Comparison of ENCODE assay signal across 21 mouse cellular contexts in genomic region chr19:54257889-54258288, GRCm38 (mm10).
DNase-seq lines count a peak whose midpoint lies in the region; ATAC-seq lines count a peak whose summit lies in the region.
"Had no signal": no experiment of that assay in that cellular context is flagged by ENCODE, and none has a peak within 500 bp of the region (broad histone marks: within the 10 kb centered on the region; RNA-seq: fewer than 3 reads in every experiment).

No protein-coding gene starts in this region.

- H3K4me1 ChIP-seq in heart, embryonic 11.5 days (ENCODE audit: control insufficient read depth, insufficient read depth, low read length): no peaks in the 10 kb centered on the region
- H3K4me1 ChIP-seq in megakaryocyte, embryonic 14.5 days: peaks cover 5% of the 10 kb centered on the region; the same call in 1 of the 2 replicates
- H3K4me1 ChIP-seq: stomach, embryonic 15.5 days had no signal

- ATAC-seq in heart, embryonic 11.5 days (replicated peaks; ENCODE audit: insufficient number of reproducible peaks, low FRiP score, low TSS enrichment): no peak
- no peak for ATAC-seq in megakaryocyte, adult 5-6 weeks (ENCODE audit: poor library complexity, severe bottlenecking)
- ATAC-seq: forebrain, embryonic 16.5 days; midbrain, embryonic 15.5 days had no signal

- no peak overlapping the region for H3K4me3 ChIP-seq in heart, embryonic 11.5 days (ENCODE audit: low read depth, low read length)
- H3K4me3 ChIP-seq in megakaryocyte, embryonic 14.5 days (replicated peaks): peak overlapping the region; percentile 1
- H3K4me3 ChIP-seq: embryonic facial prominence, embryonic 12.5 days; midbrain, embryonic 15.5 days; stomach, embryonic 15.5 days had no signal

- H3K27ac ChIP-seq in heart, embryonic 11.5 days (ENCODE audit: low read depth, low read length): no peak overlapping the region
- H3K27ac ChIP-seq: embryonic facial prominence, embryonic 12.5 days; hindbrain, embryonic 14.5 days; midbrain, embryonic 15.5 days; stomach, embryonic 15.5 days had no signal

- H3K36me3 ChIP-seq in heart, embryonic 11.5 days (ENCODE audit: control insufficient read depth, insufficient read depth, low read length): no peaks in the 10 kb centered on the region
- no peaks in the 10 kb centered on the region for H3K36me3 ChIP-seq in megakaryocyte, embryonic 14.5 days (replicated peaks; ENCODE audit: low read length)
- H3K36me3 ChIP-seq: embryonic facial prominence, embryonic 12.5 days; midbrain, embryonic 15.5 days; stomach, embryonic 15.5 days had no signal

- H3K9me3 ChIP-seq in heart, embryonic 11.5 days (replicated peaks; ENCODE audit: control insufficient read depth, low read length): no peaks in the 10 kb centered on the region
- no peaks in the 10 kb centered on the region for H3K9me3 ChIP-seq in megakaryocyte, embryonic 14.5 days
- H3K9me3 ChIP-seq: embryonic facial prominence, embryonic 12.5 days; midbrain, embryonic 15.5 days; stomach, embryonic 15.5 days had no signal

- peak; percentile 7 for DNase-seq in heart, postnatal 4 days
- peak; percentile 9 for DNase-seq in NIH3T3 (ENCODE audit: low read depth)
- no peak for DNase-seq in adrenal gland, adult 2 months
- no peak for DNase-seq in kidney, postnatal 25 days
- DNase-seq: cerebellum, adult 11-12 months; cerebellum, postnatal 25 days; heart, adult 18-20 months; heart, postnatal 14 days; kidney, adult 8-10 months; layer of hippocampus, postnatal 36 days; left cerebral cortex, postnatal 4 days; lung, adult 18-20 months; right cerebral cortex, adult 18-20 months had no signal

- H3K9ac ChIP-seq in heart, embryonic 11.5 days (ENCODE audit: low read depth, low read length): no peak overlapping the region
- H3K9ac ChIP-seq: embryonic facial prominence, embryonic 12.5 days; hindbrain, embryonic 14.5 days; midbrain, embryonic 15.5 days; stomach, embryonic 15.5 days had no signal

- no peaks in the 10 kb centered on the region for H3K27me3 ChIP-seq in heart, embryonic 11.5 days (ENCODE audit: control insufficient read depth, insufficient read depth, low read length)
- H3K27me3 ChIP-seq in megakaryocyte, embryonic 14.5 days (replicated peaks): peaks cover 1% of the 10 kb centered on the region
- H3K27me3 ChIP-seq: embryonic facial prominence, embryonic 12.5 days; midbrain, embryonic 15.5 days; stomach, embryonic 15.5 days had no signal

- no peak overlapping the region for H3K4me2 ChIP-seq in heart, embryonic 11.5 days
- H3K4me2 ChIP-seq: embryonic facial prominence, embryonic 12.5 days; hindbrain, embryonic 14.5 days; midbrain, embryonic 15.5 days; stomach, embryonic 15.5 days had no signal

- WGBS in heart, embryonic 11.5 days (ENCODE audit: insufficient replicate concordance): 72% methylated on average over 3 of the region's 3 CpGs

Comparison
In these comparisons a context has a peak if more than half of its experiments do, and no peak if none do; other contexts are left out.
1. DNase-seq: peak in heart, postnatal 4 days (single experiment) and NIH3T3 (single experiment); none in adrenal gland, adult 2 months (single experiment) and kidney, postnatal 25 days (0 of 2).